Mouse (Mus musculus) kidney, adult 2 months (tissue): ENCODE measurements around the gene AB124611.

ENCODE experiments used
- CTCF ChIP-seq: fragments of 200-500 bp; conservative IDR thresholded peaks from 2 replicates; pipeline ENCODE4 v1.5.1; 2011; ENCODE audit warnings: low read depth, mild to moderate bottlenecking, control low read depth, low read length, moderate library complexity, mixed read lengths; ENCODE audit not compliant: insufficient read depth, insufficient read length
- POLR2A ChIP-seq: fragments of 200-500 bp; IDR thresholded peaks from one replicate; pipeline ENCODE4 v1.6.1; 2011; ENCODE audit warnings: low read depth, low read length, control low read depth

GRCm38 (mm10) chr9:21565004-21565586, 39.1 kb downstream of the AB124611 start:
- no peak for TF ChIP-seq POLR2A
- no peak for TF ChIP-seq CTCF
